Mouse (Mus musculus) mesoderm, embryonic 11.5 days (tissue): ENCODE measurements around the gene Gm11541.
A peak's percentile ranks its signal among the peaks of the same experiment; 100 is the strongest.

Experiments
- DNase-seq: peaks from one replicate; pipeline ENCODE4 v3.0.0-alpha.2; 2012; ENCODE audit warnings: low read depth, low spot score

Gm11541 gene

GRCm38 (mm10) chr11:94704472-94704871, at the start of gene Gm11541:
TSS of gene Gm11541 (minus strand) at chr11:94704499.
- DNase-seq = no peak

- no peak for DNase-seq
These were observed 48.8 kb upstream of the Gm11541 start for GRCm38 (mm10) chr11:94752946-94753713.

- no peak for DNase-seq
These were observed 37.5 kb upstream of the Gm11541 start, which contains the start of gene Cdc34b for GRCm38 (mm10) chr11:94741732-94742272. TSS of gene Cdc34b (plus strand) at chr11:94741782.

- DNase-seq = no peak
These were observed 31.4 kb upstream of the Gm11541 start for GRCm38 (mm10) chr11:94735746-94736145.

- peak; percentile 31 for DNase-seq
These were observed 28.5 kb upstream of the Gm11541 start for GRCm38 (mm10) chr11:94732773-94733172.

GRCm38 (mm10) chr11:94731229-94731628, 26.9 kb upstream of the Gm11541 start:
- no peak for DNase-seq

- DNase-seq = peak; percentile 76
These were observed 26.0 kb upstream of the Gm11541 start for GRCm38 (mm10) chr11:94730261-94730660.

GRCm38 (mm10) chr11:94729565-94729964, 25.3 kb upstream of the Gm11541 start:
- DNase-seq = no peak

GRCm38 (mm10) chr11:94728545-94728944, 24.2 kb upstream of the Gm11541 start:
- no peak for DNase-seq

- no peak for DNase-seq
These were observed 23.0 kb upstream of the Gm11541 start for GRCm38 (mm10) chr11:94727306-94727705.

- DNase-seq = no peak
These were observed 14.9 kb upstream of the Gm11541 start for GRCm38 (mm10) chr11:94719216-94719615.

GRCm38 (mm10) chr11:94718113-94718909, 14.0 kb upstream of the Gm11541 start:
- no peak for DNase-seq

GRCm38 (mm10) chr11:94717239-94717638, 12.9 kb upstream of the Gm11541 start:
- no peak for DNase-seq

- peak; percentile 48 for DNase-seq
These were observed 12.5 kb upstream of the Gm11541 start for GRCm38 (mm10) chr11:94716754-94717153.

- no peak for DNase-seq
These were observed 11.3 kb upstream of the Gm11541 start for GRCm38 (mm10) chr11:94715622-94716021.

- no peak for DNase-seq
These were observed 9.1 kb upstream of the Gm11541 start for GRCm38 (mm10) chr11:94713246-94713860.

- no peak for DNase-seq
These were observed 279 bp downstream of the Gm11541 start for GRCm38 (mm10) chr11:94704020-94704419.

- DNase-seq = no peak
These were observed 2.1 kb downstream of the Gm11541 start for GRCm38 (mm10) chr11:94702216-94702610.

- DNase-seq = peak; percentile 29
These were observed 2.7 kb downstream of the Gm11541 start for GRCm38 (mm10) chr11:94701401-94702215.

- no peak for DNase-seq
These were observed 4.9 kb downstream of the Gm11541 start for GRCm38 (mm10) chr11:94699399-94699798.
